Mouse (Mus musculus) heart, adult 2 months (tissue): ENCODE data around the gene Gga3. TPM values are rescaled to one million over a fixed set of nuclear protein-coding genes. Genes with fewer than 3 reads are reported as not detected.

Source experiments
- DNase-seq, 2 experiments: peaks; one replicate each; pipeline ENCODE4 v3.0.0; 2021
- H3K27ac ChIP-seq: fragments of 200-600 bp; 2 replicates; pipeline ENCODE4 v1.8.1; 2022
- H3K27me3 ChIP-seq: fragments of 200-500 bp; 2 replicates; pipeline ENCODE4 v1.6.1; 2012; ENCODE audit warnings: mild to moderate bottlenecking, low read length, inconsistent platforms, mixed read lengths; ENCODE audit not compliant: control insufficient read depth, insufficient read depth
- H3K36me3 ChIP-seq: fragments of 200-500 bp; 2 replicates; pipeline ENCODE4 v1.6.1; 2012; ENCODE audit warnings: low read length, inconsistent platforms; ENCODE audit not compliant: control insufficient read depth, insufficient read depth
- H3K4me1 ChIP-seq: fragments of 200-500 bp; 2 replicates; pipeline ENCODE4 v1.6.1; 2011; ENCODE audit warnings: low read length; ENCODE audit not compliant: control insufficient read depth, insufficient read depth
- H3K4me3 ChIP-seq: fragments of 200-600 bp; 2 replicates; pipeline ENCODE4 v1.8.1; 2022
- H3K79me2 ChIP-seq: fragments of 200-500 bp; replicated peaks from 2 replicates; pipeline ENCODE4 v1.6.1; 2012; ENCODE audit warnings: mild to moderate bottlenecking, inconsistent platforms, low read length, moderate library complexity, mixed read lengths; ENCODE audit not compliant: control insufficient read depth, insufficient read depth
- H3K9ac ChIP-seq: fragments of 200-500 bp; 2 replicates; pipeline ENCODE4 v1.6.1; 2012; ENCODE audit warnings: low read depth, mild to moderate bottlenecking, control low read depth, inconsistent platforms, low read length, mixed read lengths
- CTCF ChIP-seq: fragments of 200-600 bp; IDR thresholded peaks from 2 replicates; pipeline ENCODE4 v1.8.1; 2022; ENCODE audit warnings: antibody characterized with exemption, mild to moderate bottlenecking, moderate library complexity
- EP300 ChIP-seq: fragments of 200-500 bp; IDR thresholded peaks from 2 replicates; pipeline ENCODE4 v1.6.1; 2011; ENCODE audit warnings: low read depth, low read length, control low read depth; ENCODE audit not compliant: insufficient read depth
- POLR2A ChIP-seq: fragments of 200-500 bp; IDR thresholded peaks from 2 replicates; pipeline ENCODE4 v1.6.1; 2011; ENCODE audit warnings: mild to moderate bottlenecking, low read depth, low read length, control low read depth; ENCODE audit not compliant: insufficient read depth
- WGBS: fragments of 180-500 bp; shearing (Covaris S2); methylation state at CpG from one replicate; pipeline ENCODE4 v1.1.7; 2018; 5-methylcytosine and 5-hydroxymethylcytosine counted together
- intact Hi-C: fragments of 180-260 bp; cut with DNase I; formaldehyde crosslinking; loops from one replicate; pipeline ENCODE4 v1.15.1; 2025
- polyA plus RNA-seq: library from polyadenylated mRNA; depleted of rRNA; stranded (reverse); fragments of >200 nt; gene quantifications from 2 replicates; pipeline ENCODE4 v1.2.3, GENCODE M21; 2012
- total RNA-seq, 2 experiments: library from RNA; stranded (reverse); gene quantifications; 2 replicates each; pipeline ENCODE4 v1.2.3; 2021

The Gga3 gene
- total and polyA plus RNA-seq, 3 experiments, result 16.5 to 20.3 (median 17.1) TPM

DNA sequence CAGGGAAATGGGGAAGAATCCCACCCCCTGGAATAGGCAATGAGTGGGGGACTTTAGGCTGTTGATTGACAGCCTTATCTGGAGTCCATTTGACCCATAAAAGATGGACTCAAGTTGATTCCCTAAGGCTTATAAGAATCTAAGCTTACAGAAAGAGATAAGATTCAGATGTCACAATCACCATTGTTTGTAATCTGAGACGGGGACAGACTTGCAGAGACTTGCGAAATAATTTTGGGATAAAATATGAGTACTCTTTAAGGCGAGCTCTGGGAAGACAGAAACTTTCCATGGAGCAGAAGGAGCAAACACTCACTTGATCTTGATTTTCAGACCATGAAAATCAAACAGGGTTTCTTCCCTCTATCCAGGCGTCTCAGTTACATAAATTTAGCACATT is 60.3 kb downstream of the Gga3 start:
- H3K36me3 ChIP-seq, result no peaks in the 10 kb centered on the region
- H3K27me3 ChIP-seq, result no peaks in the 10 kb centered on the region
- H3K27ac ChIP-seq, result no peak overlapping the region
- no peak overlapping the region for H3K9ac ChIP-seq
- no peaks in the 10 kb centered on the region for H3K4me1 ChIP-seq
- H3K79me2 ChIP-seq, result no peaks in the 10 kb centered on the region
- DNase-seq, result no peak
- WGBS, result 60% methylated on average over 4 of the region's 4 CpGs
- intact Hi-C loops, result no loop called here
- H3K4me3 ChIP-seq, result no peak overlapping the region
- no peak for TF ChIP-seq CTCF
- no peak for TF ChIP-seq EP300
- no peak for TF ChIP-seq POLR2A

DNA sequence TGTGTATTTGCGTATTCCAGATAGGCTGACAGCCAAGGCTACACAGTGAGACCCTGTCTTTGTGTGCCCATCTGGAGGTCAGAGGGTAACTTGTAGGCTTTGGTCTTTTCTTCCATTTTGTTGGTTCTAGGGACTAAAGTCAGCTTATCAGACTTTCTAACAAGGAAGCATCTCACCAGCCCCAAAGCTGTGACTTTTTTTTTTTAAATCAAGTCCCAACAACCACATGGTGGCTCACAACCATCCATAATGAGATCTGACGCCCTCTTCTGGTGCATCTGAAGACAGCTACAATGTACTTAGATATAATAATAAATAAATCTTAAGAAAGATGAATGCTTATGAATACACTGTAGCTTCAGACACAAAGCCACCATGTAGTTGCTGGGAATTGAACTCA is 65.8 kb downstream of the Gga3 start:
- H3K36me3 ChIP-seq, result peaks cover 18% of the 10 kb centered on the region
- no peak for DNase-seq
- no peaks in the 10 kb centered on the region for H3K27me3 ChIP-seq
- peak; percentile 48 for TF ChIP-seq CTCF
- no peak for TF ChIP-seq EP300
- no peak for TF ChIP-seq POLR2A
- 68% methylated on average over 2 of the region's 2 CpGs for WGBS
- H3K27ac ChIP-seq, result no peak overlapping the region
- no peaks in the 10 kb centered on the region; the same call in 1 of the 2 replicates for H3K79me2 ChIP-seq
- no peak overlapping the region for H3K9ac ChIP-seq
- H3K4me1 ChIP-seq, result peaks cover 3% of the 10 kb centered on the region; the same call in 1 of the 2 replicates
- intact Hi-C loops, result no loop called here
- no peak overlapping the region for H3K4me3 ChIP-seq

DNA sequence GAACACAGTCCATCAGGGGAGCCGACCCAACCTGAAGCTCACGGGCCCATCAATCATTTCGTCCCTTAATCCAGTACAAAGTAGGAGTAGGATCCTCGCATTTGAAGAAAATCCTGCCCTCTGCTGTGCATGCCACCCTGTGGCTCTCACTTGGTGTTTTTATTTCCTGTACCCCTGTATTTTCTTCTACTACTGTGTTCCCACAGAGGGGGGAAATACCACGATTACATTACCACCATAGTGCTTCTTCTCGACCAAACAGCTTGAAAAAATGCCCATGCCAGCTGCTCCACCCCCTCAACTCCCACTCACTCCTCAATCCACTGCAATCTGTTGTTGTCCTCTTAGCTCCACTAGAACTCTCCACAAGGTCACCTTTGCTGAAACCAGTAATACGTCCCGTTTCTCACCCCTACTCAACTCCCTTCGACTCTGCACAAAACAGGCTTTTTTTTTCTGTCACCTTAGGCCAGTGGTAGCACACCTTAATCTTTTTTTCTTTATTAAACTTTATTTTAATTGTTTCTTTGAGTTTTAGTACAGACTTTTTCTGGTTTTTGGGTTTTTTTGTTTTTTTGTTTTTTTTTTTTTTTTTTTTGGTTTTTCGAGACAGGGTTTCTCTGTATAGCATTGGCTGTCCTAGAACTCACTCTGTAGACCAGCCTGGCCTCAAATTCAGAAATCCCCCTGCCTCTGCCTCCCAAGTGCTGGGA is 66.8 kb downstream of the Gga3 start:
- peaks cover 3% of the 10 kb centered on the region; the same call in 1 of the 2 replicates for H3K4me1 ChIP-seq
- no peak overlapping the region for H3K9ac ChIP-seq
- DNase-seq, result no peak
- peak overlapping the region; percentile 94 for H3K27ac ChIP-seq
- intact Hi-C loops, result loop anchor here (2.0 kb wide), 1 partner anchor 28 kb away; the partner anchor contains the start of gene Nup85
- no peak for TF ChIP-seq EP300
- TF ChIP-seq CTCF, result no peak
- no peak for TF ChIP-seq POLR2A
- 91% methylated on average over 10 of the region's 10 CpGs for WGBS
- H3K79me2 ChIP-seq, result peaks cover 2% of the 10 kb centered on the region; the same call in 1 of the 2 replicates
- peak overlapping the region; percentile 44 for H3K4me3 ChIP-seq
- no peaks in the 10 kb centered on the region for H3K27me3 ChIP-seq
- H3K36me3 ChIP-seq, result peaks cover 19% of the 10 kb centered on the region

DNA sequence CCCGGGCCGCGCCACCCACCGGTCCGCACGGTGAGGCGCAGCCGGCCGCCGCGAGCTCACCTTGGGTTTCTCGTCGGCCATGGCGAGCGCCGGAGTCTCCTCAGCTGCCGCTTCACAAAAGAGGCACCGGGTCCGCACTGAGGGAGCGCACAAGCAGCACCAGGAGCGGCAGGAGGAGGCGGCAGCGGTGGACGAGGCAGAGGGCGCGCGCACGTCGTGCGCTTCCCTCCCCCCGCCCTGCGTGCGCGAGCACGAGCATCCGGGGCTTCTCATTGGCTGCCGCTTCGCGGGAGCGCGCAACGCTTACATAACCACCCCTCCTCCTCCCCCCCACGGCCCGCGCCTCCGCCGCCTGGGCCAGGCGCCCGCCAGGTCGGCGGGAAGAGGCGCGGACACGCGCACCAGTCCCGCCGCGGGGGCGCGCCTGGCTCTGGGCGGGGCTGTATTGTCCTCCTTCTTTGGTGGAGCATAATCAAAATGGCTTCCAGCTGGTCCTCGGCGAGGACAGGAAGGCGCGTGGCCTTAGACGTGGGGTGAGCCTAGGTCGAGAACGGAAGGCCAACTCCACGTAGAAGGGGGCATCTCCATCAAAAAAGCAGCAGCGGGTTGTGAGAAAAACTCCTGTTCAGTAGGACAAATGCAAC is 67.7 kb downstream of the Gga3 start, which contains the start of gene Sumo2:
Gene Sumo2 (minus strand): TSS at position 239 of the 644 bp plus-strand sequence.
- DNase-seq, result peak; percentile 99 to 100
- intact Hi-C loops, result loop anchor here (2.0 kb wide), 1 partner anchor 29 kb away; the partner anchor contains the start of gene Nup85
- WGBS, result 1% methylated on average over 70 of the region's 70 CpGs
- Histone ChIP-seq H3K79me2 (peaks cover 2% of the 10 kb centered on the region; the same call in 1 of the 2 replicates), H3K9ac (peak within 1 kb of the TSS; percentile 92), H3K27me3 (no peaks in the 10 kb centered on the region), H3K4me1 (peaks cover 3% of the 10 kb centered on the region; the same call in 1 of the 2 replicates), H3K27ac (peak within 1 kb of the TSS; percentile 94), H3K4me3 (peak within 1 kb of the TSS; percentile 73), H3K36me3 (peaks cover 21% of the 10 kb centered on the region)
- TF ChIP-seq CTCF, result peak; percentile 34; the same call in 1 of the 2 replicates
- peak; percentile 62 for TF ChIP-seq POLR2A
- TF ChIP-seq EP300, result 0 out of 2 replicates have a peak, but pooled peaks have one; percentile 16

DNA sequence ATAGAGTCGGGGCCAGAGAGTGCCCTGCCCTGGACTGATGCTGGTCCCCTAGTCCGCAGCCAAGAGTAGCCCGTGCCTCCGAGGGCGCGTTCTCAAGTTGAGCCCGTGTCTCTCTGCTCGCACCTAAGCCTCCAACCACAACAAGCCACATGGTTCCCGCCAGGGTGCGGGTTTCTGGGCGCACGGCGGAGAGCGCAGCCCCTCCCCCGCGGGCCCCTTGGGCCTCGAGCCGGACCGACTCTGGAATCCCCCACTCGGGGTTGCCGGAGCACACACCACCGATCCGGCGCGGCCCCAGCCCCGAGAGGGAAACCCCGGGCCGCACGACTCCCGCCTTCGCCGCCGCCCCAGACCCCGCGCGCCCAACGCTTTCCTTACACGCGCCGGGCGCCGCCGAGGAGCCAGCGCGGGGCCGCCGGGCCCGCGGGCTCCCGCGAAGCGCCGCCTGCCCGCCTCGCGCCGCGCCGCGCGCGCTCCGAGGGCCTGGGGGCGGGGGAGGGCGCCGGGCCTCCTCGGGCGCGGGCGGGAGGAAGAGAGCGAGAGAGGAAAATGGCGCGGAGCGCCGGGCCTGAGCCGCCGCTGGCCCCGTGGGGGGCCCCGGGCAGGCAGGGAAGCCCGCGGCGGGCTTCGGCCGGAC is 68.3 kb downstream of the Gga3 start:
- intact Hi-C loops, result loop anchor here (1.0 to 2.0 kb wide), 3 partner anchors 21 to 45 kb away; partner anchors contain the start of genes Jpt1, Nt5c and Nup85
- peak overlapping the region; percentile 94 for H3K27ac ChIP-seq
- H3K79me2 ChIP-seq, result peaks cover 2% of the 10 kb centered on the region; the same call in 1 of the 2 replicates
- peaks cover 21% of the 10 kb centered on the region for H3K36me3 ChIP-seq
- 1% methylated on average over 73 of the region's 84 CpGs for WGBS
- TF ChIP-seq POLR2A (no peak), EP300 (no peak), CTCF (no peak)
- no peaks in the 10 kb centered on the region for H3K27me3 ChIP-seq
- H3K4me1 ChIP-seq, result peaks cover 3% of the 10 kb centered on the region; the same call in 1 of the 2 replicates
- DNase-seq, result peak in 1 of 2 experiments; percentile 85
- H3K9ac ChIP-seq, result peak overlapping the region; percentile 92
- H3K4me3 ChIP-seq, result peak overlapping the region; percentile 73
